Mouse (Mus musculus) bone marrow macrophage, adult 2 months (primary cell): ENCODE results near the gene Cpn1.

Experiments
- CTCF ChIP-seq: IDR thresholded peaks from 2 replicates; pipeline ENCODE4 v1.5.1; 2012; ENCODE audit warnings: low read depth, mild to moderate bottlenecking, low read length, moderate library complexity
- POLR2A ChIP-seq: IDR thresholded peaks from 2 replicates; pipeline ENCODE4 v1.6.1; 2012; ENCODE audit warnings: mild to moderate bottlenecking, low read depth, low read length, borderline replicate concordance

- TF ChIP-seq POLR2A = no peak
- TF ChIP-seq CTCF = no peak
These were observed 12.6 kb downstream of the Cpn1 start for GRCm38 (mm10) chr19:43973711-43974110.
